Mouse (Mus musculus): ENCODE results near the gene Mthfsl. TPM values are rescaled to one million over a fixed set of nuclear protein-coding genes. Genes with fewer than 3 reads are reported as not detected.
"Not testable (repeated sequence)": the region's sequence is repeated elsewhere in the genome, so short reads cannot be mapped to it uniquely, and the experiment has no call there.

The Mthfsl gene
- 100 to 1,000 TPM; 118 to 144 (median 135) TPM for polyA plus RNA-seq (2017; shearing (Covaris generic))

- peak; percentile 58 for ATAC-seq
These were observed at the start of gene Mthfsl for GRCm38 (mm10) chr9:88719989-88720537. Mthfsl (minus strand) TSS chr9:88720296.

DNA sequence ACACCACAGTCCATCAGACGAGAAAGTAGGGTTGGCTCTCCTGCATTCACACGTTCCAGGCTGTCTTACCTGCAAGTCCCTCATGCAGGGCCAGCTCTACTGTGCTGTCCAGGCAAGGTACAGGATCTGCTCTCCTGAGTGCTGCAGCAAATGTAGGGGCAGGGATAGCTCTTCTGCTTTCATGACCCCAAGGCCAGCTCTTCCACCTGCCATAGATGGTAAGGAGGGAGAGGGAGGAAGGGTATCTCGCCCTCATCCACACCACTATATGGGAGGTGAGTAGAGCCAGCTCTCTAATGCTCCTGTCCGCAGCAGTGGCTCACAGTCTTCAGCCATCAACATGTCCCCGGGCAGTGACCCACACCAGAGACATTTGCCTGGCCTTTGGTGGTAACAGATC is 49.4 kb upstream of the Mthfsl start:
- ATAC-seq = not testable (repeated sequence)

GRCm38 (mm10) chr9:88746687-88747086 is 26.6 kb upstream of the Mthfsl start:
- ATAC-seq = peak; percentile 90

- not testable (repeated sequence) for ATAC-seq
These were observed 25.9 kb upstream of the Mthfsl start for GRCm38 (mm10) chr9:88746046-88746445.

GRCm38 (mm10) chr9:88735289-88735688 is 15.2 kb upstream of the Mthfsl start:
- ATAC-seq = not testable (repeated sequence)

- not testable (repeated sequence) for ATAC-seq
These were observed 13.1 kb upstream of the Mthfsl start for GRCm38 (mm10) chr9:88733182-88733581.

GRCm38 (mm10) chr9:88732334-88732733 is 12.2 kb upstream of the Mthfsl start:
- peak; percentile 24 for ATAC-seq

DNA sequence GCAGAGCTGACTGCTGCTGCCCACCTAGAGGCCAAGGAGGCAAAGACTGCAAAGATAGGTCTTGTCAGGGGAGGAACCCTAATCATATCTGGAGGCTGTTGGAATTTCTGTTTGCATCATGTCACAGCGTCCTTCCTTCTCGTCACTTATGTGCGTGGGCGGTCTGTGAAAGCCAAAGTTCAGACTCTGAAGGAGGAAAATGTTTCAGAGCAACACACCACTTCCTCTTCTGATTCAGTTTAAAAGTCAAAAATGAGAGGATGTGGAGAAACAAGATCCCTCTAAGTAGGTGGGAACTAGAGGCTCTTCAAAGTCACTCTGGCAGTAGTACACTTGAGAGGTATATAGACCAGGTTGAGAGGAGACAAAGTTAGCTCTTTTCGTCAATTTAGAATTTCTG is 11.6 kb upstream of the Mthfsl start, which contains the start of gene Bcl2a1d:
TSS of gene Bcl2a1d (minus strand) at position 187 of the 400 bp plus-strand sequence.
- peak; percentile 78 for ATAC-seq

DNA sequence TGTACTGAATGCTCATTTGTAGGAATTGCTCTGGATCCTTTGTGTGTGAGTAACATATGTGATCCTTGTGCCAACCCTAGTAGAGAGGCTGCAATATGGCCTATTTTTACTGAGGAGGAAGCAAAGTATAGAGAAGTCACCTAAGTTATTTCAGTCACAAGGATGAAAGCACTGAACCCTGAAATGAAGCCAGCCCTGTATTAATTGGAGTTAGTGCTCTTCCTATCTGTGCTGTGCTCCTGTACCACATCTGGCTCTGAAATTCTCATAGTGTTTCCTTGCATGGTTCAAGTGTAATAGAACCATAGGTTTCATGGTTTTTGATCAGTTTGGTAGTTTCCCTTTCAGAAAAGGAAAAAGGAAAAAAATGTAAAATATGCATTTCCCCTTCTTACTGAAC is 8.2 kb upstream of the Mthfsl start:
- ATAC-seq = peak; percentile 8

GRCm38 (mm10) chr9:88721628-88722027 is 1.5 kb upstream of the Mthfsl start:
- peak; percentile 11 for ATAC-seq

DNA sequence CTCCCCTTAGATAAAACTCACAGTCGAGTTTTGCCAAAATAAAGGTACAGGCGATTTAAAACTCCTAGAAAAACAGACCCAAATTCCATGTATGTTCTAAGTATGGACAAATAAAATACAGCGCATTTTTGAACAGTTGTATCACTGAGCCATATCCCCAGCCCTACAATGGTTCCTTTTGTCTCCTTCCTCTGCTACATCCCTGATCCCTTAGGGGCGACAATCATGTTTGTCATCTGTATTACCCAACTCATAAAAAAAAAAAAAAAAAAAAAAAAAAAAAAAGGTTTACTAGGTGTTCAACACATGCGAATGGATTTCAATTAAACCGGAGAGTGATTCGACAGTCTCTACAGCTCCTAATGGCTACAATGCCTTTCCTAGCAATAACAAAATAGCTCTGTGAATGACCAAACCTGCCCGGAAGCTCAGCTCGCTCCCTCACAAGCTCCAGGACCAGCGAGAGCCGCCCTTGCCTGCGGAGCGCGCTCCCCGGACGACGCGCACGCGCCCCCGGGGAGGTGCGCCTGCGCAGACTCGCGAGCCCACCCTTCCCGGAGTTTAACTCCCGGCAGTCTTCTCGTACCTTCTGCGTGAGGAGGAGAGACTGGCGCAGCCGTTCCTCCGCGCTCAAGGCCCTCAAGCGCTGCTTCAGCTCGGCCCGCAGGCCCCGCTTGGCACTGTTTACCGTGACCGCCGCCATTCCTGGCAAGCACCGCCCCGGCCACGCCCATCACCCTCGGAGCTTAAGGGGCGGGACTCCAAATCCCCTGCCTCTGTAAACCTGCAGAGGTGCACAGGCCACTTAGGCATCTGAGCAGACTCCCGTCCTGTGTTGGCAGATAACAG is 799 bp downstream of the Mthfsl start:
- ATAC-seq = peak; percentile 79

DNA sequence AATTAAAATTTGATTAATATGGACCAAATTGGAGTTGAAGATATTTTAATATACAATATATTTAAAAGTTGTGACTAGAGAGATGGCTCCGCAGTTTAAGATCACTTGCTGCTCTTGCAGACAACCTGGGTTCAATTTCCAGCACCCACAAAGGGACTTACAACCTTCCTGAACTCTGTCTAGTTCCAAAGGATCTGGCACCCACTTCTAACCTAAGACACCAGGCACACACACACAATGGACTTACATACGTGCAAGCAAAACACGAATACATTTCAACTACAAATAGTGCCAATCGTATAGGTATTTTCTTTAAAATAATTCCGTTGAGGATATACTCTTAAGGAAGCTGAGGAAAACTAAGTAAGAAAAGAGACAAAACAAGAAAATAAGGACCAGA is 1.5 kb downstream of the Mthfsl start:
- ATAC-seq = not testable (repeated sequence)

DNA sequence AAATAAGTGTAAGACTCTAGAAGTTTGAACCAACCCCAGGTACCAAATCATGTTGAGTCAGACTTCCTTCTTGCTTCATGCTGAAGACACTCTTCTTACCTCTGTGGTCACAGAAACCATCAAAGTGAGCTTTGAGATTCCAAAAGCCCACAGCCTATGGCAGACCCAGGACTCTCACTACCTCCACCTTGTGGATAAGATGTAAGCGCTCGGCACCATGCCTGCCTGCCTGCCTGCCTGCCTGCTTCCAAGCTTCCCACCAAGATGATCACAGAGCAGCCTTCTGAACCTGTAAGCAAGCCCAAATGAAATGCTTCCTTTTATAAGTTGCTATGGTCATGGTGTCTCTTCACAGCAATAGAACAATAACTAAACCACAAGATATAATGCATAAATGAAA is 2.0 kb downstream of the Mthfsl start:
- ATAC-seq = peak; percentile 57

GRCm38 (mm10) chr9:88714515-88714914 is 5.6 kb downstream of the Mthfsl start:
- peak; percentile 20 for ATAC-seq

- not testable (repeated sequence) for ATAC-seq
These were observed 7.8 kb downstream of the Mthfsl start for GRCm38 (mm10) chr9:88712164-88712749.

GRCm38 (mm10) chr9:88710910-88711438 is 9.1 kb downstream of the Mthfsl start:
- ATAC-seq = not testable (repeated sequence)

DNA sequence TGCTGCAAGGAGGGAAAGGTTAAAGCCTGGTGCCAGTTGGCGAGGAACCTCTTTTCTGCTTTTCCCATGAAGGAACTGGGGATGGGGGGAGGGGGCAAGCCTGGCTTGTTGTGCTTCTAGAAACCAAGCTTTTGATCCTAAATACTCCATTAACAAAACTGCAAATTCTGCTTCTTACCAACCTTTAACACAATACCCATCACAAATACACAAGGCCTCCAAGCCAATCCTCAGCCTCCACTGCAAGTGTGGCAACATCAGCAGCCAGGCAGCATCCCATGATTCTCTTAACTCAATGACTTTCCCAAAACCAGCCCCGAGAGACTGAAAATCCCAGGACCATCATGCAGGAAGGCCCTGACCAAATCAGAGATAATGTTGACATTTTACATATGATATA is 9.7 kb downstream of the Mthfsl start:
- not testable (repeated sequence) for ATAC-seq

DNA sequence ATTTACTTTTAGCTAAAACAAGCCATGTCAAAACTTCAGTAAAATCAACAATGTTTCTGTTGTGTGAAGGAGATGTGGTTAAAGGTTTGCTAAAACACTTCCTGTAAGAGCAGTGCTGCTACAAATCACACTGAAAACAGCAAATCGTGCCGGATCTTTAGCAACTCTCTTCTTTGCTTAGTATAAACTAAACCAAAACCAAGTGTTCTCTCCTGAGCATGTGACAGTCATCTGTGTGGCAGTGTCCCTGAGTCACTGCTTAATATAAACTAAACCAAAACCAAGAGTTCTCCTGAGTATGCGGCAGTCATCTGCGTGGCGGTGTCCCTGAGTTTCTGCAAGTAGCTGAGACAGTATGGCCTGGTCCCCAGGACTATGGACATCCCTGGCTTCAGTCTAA is 10.3 kb downstream of the Mthfsl start:
- peak; percentile 76 for ATAC-seq

GRCm38 (mm10) chr9:88709304-88709703 is 10.8 kb downstream of the Mthfsl start:
- ATAC-seq = no peak

DNA sequence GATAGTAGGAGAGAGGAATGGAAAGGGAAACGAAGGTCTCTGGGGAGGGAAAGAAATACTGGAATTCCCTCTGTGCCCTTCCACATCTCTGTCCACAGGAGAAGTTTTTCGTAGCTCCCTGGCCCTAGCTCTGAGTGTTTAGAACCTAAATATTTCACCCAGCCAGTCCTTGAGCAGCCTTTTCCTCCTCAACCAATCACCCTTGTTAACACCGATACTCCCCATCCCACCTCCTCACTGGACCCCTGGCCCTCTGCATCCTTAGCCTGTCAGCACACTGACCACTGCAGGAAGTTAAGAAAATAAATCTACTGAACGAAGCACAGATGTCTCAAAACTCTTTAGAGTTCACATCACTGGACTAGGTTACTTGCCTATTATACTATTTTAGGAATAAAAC is 13.4 kb downstream of the Mthfsl start:
- ATAC-seq = no peak

DNA sequence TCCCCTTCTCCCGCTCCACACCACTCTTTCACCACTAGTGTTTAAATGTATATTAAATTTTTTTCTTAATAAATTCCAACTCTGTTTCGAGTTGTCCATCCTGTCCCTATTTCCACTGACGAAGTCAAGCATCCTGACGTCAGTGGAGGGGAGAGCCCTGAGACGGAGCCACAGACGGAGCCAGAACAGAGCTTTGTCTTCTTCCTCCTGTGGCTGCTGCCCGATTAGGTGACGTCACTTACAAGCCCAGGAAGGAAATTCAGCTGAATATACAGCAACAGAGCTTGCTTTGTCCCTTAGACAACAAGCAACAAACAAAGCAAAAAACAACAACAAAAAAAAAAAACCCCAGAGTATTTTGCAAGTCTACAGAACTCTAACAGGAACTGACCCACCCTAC is 14.9 kb downstream of the Mthfsl start:
- ATAC-seq = not testable (repeated sequence)

DNA sequence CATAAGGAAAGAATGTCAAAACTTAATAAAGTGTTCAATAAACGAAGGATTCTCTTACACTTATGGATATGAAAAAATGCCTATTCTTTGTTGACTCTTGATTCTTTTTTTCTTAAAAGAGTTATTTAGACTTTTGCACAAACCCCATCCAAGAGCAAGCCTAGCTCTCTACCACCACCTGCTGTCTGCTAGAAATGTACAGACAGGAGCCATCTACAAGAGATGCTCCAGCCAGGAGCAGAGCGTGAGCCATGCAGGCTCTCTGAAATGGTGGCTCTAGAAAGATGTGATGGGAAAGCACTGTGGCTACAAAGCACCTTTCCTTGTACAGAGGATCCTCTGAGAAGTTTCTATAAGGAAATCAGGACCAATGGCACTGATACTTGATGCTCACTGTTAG is 21.4 kb downstream of the Mthfsl start:
- ATAC-seq = not testable (repeated sequence)

- not testable (repeated sequence) for ATAC-seq
These were observed 28.8 kb downstream of the Mthfsl start for GRCm38 (mm10) chr9:88691307-88691706.

All from inflammation-experienced regulatory T-cells, adult 6 months (primary cell).